ENCODE assay signal across 15 mouse cellular contexts in genomic region chr14:118807653-118808052, GRCm38 (mm10). TPM values are rescaled to one million over a fixed set of nuclear protein-coding genes. Genes with fewer than 3 reads are reported as not detected.
DNase-seq lines count a peak whose midpoint lies in the region; ATAC-seq and TF ChIP-seq lines count a peak whose summit lies in the region.
"Had no signal": no experiment of that assay in that cellular context is flagged by ENCODE, and none has a peak within 500 bp of the region (broad histone marks: within the 10 kb centered on the region; RNA-seq: fewer than 3 reads in every experiment).

No protein-coding gene starts in this region.

- H3K4me3 ChIP-seq in heart, embryonic 16.5 days (ENCODE audit: low read length) = no peak overlapping the region
- H3K4me3 ChIP-seq in midbrain, embryonic 11.5 days (ENCODE audit: low read depth, low read length) = no peak overlapping the region
- H3K4me3 ChIP-seq in midbrain, embryonic 13.5 days (replicated peaks) = no peak overlapping the region
- H3K4me3 ChIP-seq in kidney, postnatal 0 days (replicated peaks; ENCODE audit: low read depth, low read length) = no peak overlapping the region
- H3K4me3 ChIP-seq in liver, postnatal 0 days (ENCODE audit: low read depth, low read length) = no peak overlapping the region
- no peak overlapping the region for H3K4me3 ChIP-seq in forebrain, embryonic 10.5 days
- H3K4me3 ChIP-seq: midbrain, embryonic 15.5 days had no signal

- peak; percentile 60; the same call in 1 of the 2 replicates for ATAC-seq in heart, embryonic 16.5 days (replicated peaks; ENCODE audit: extremely low read depth, insufficient read depth, low FRiP score)
- ATAC-seq in midbrain, embryonic 11.5 days (ENCODE audit: low FRiP score) = no peak
- ATAC-seq in midbrain, embryonic 13.5 days = no peak
- ATAC-seq in kidney, postnatal 0 days (replicated peaks; ENCODE audit: low FRiP score, low read depth) = peak; percentile 87
- ATAC-seq in liver, postnatal 0 days = no peak
- ATAC-seq: hindbrain, postnatal 0 days; midbrain, embryonic 15.5 days had no signal

- 59% methylated on average over 5 of the region's 5 CpGs for WGBS in heart, embryonic 16.5 days
- 95% methylated on average over 5 of the region's 5 CpGs for WGBS in midbrain, embryonic 11.5 days
- WGBS in midbrain, embryonic 13.5 days = 92% methylated on average over 5 of the region's 5 CpGs
- 53% methylated on average over 5 of the region's 5 CpGs for WGBS in kidney, postnatal 0 days
- 85% methylated on average over 5 of the region's 5 CpGs for WGBS in liver, postnatal 0 days (ENCODE audit: insufficient replicate concordance)
- WGBS in forebrain, embryonic 10.5 days = 89% methylated on average over 5 of the region's 5 CpGs

- 0 out of 2 replicates have a peak, but pooled peaks cover 9% of the 10 kb centered on the region for H3K4me1 ChIP-seq in heart, embryonic 16.5 days (ENCODE audit: control insufficient read depth, insufficient read depth, low read length)
- H3K4me1 ChIP-seq in midbrain, embryonic 11.5 days (ENCODE audit: control insufficient read depth, insufficient read depth, low read length) = no peaks in the 10 kb centered on the region
- 0 out of 2 replicates have a peak, but pooled peaks cover 6% of the 10 kb centered on the region for H3K4me1 ChIP-seq in midbrain, embryonic 13.5 days (replicated peaks)
- no peaks in the 10 kb centered on the region for H3K4me1 ChIP-seq in kidney, postnatal 0 days (replicated peaks; ENCODE audit: insufficient read depth, low read length)
- peaks cover 4% of the 10 kb centered on the region; the same call in 1 of the 2 replicates for H3K4me1 ChIP-seq in liver, postnatal 0 days (ENCODE audit: insufficient read depth)
- H3K4me1 ChIP-seq in forebrain, embryonic 10.5 days = peaks cover 9% of the 10 kb centered on the region
- H3K4me1 ChIP-seq: midbrain, embryonic 15.5 days had no signal

- no peaks in the 10 kb centered on the region for H3K27me3 ChIP-seq in heart, embryonic 16.5 days (ENCODE audit: control insufficient read depth, insufficient read depth, low read length)
- no peaks in the 10 kb centered on the region for H3K27me3 ChIP-seq in midbrain, embryonic 11.5 days (ENCODE audit: control insufficient read depth, insufficient read depth, low read length)
- H3K27me3 ChIP-seq in midbrain, embryonic 13.5 days = no peaks in the 10 kb centered on the region
- no peaks in the 10 kb centered on the region for H3K27me3 ChIP-seq in kidney, postnatal 0 days (ENCODE audit: insufficient read depth, low read length)
- no peaks in the 10 kb centered on the region for H3K27me3 ChIP-seq in liver, postnatal 0 days (ENCODE audit: insufficient read depth, low read length)
- peaks cover 3% of the 10 kb centered on the region; the same call in 1 of the 2 replicates for H3K27me3 ChIP-seq in forebrain, embryonic 10.5 days (ENCODE audit: poor library complexity, severe bottlenecking)
- H3K27me3 ChIP-seq: midbrain, embryonic 15.5 days had no signal

- no peak overlapping the region for H3K27ac ChIP-seq in heart, embryonic 16.5 days (ENCODE audit: low read length)
- no peak overlapping the region for H3K27ac ChIP-seq in midbrain, embryonic 11.5 days (ENCODE audit: low read depth, low read length)
- H3K27ac ChIP-seq in midbrain, embryonic 13.5 days = no peak overlapping the region
- H3K27ac ChIP-seq in kidney, postnatal 0 days = no peak overlapping the region
- no peak overlapping the region for H3K27ac ChIP-seq in liver, postnatal 0 days (ENCODE audit: low read depth)
- no peak overlapping the region for H3K27ac ChIP-seq in forebrain, embryonic 10.5 days
- H3K27ac ChIP-seq: hindbrain, postnatal 0 days; midbrain, embryonic 15.5 days had no signal

- no peak overlapping the region for H3K9ac ChIP-seq in heart, embryonic 16.5 days (ENCODE audit: low read length)
- no peak overlapping the region for H3K9ac ChIP-seq in midbrain, embryonic 11.5 days (ENCODE audit: low read length)
- no peak overlapping the region for H3K9ac ChIP-seq in midbrain, embryonic 13.5 days (replicated peaks)
- H3K9ac ChIP-seq in kidney, postnatal 0 days (ENCODE audit: low read depth, low read length) = no peak overlapping the region
- H3K9ac ChIP-seq in liver, postnatal 0 days (replicated peaks) = no peak overlapping the region
- H3K9ac ChIP-seq: midbrain, embryonic 15.5 days had no signal

- no peaks in the 10 kb centered on the region for H3K9me3 ChIP-seq in heart, embryonic 16.5 days (replicated peaks; ENCODE audit: control insufficient read depth, low read length)
- H3K9me3 ChIP-seq in midbrain, embryonic 11.5 days (ENCODE audit: control insufficient read depth, low read length) = no peaks in the 10 kb centered on the region
- no peaks in the 10 kb centered on the region for H3K9me3 ChIP-seq in midbrain, embryonic 13.5 days
- H3K9me3 ChIP-seq in kidney, postnatal 0 days (replicated peaks; ENCODE audit: low read length) = no peaks in the 10 kb centered on the region
- no peaks in the 10 kb centered on the region for H3K9me3 ChIP-seq in liver, postnatal 0 days (ENCODE audit: low read length)
- no peaks in the 10 kb centered on the region for H3K9me3 ChIP-seq in forebrain, embryonic 10.5 days
- H3K9me3 ChIP-seq: midbrain, embryonic 15.5 days had no signal

- no peak for DNase-seq in heart, adult 11 months
- DNase-seq in midbrain, embryonic 11.5 days (ENCODE audit: low spot score, missing footprints) = peak; percentile 41
- peak; percentile 39 for DNase-seq in kidney, postnatal 0 days (ENCODE audit: low spot score)
- no peak for DNase-seq in liver, postnatal 0 days
- DNase-seq in thymus, postnatal 36 days = no peak
- no peak for DNase-seq in forebrain, embryonic 10.5 days (ENCODE audit: extremely low spot score, low spot score)
- DNase-seq: adrenal gland, postnatal 36 days; cerebellum, adult 2 months; left cerebral cortex, postnatal 4 days; lung, adult 18-20 months; thymus, postnatal 14 days had no signal

- H3K4me2 ChIP-seq in heart, embryonic 16.5 days (ENCODE audit: low read depth, low read length) = no peak overlapping the region
- no peak overlapping the region for H3K4me2 ChIP-seq in midbrain, embryonic 11.5 days
- no peak overlapping the region for H3K4me2 ChIP-seq in midbrain, embryonic 13.5 days (replicated peaks)
- H3K4me2 ChIP-seq in kidney, postnatal 0 days (ENCODE audit: low read length) = no peak overlapping the region
- peak overlapping the region; percentile 43; the same call in 1 of the 2 replicates for H3K4me2 ChIP-seq in liver, postnatal 0 days (ENCODE audit: low read depth, low read length)
- H3K4me2 ChIP-seq: midbrain, embryonic 15.5 days had no signal

- TF ChIP-seq EP300 in liver, postnatal 0 days (IDR thresholded peaks at IDR 0.05; ENCODE audit: low read depth) = no peak

- H3K36me3 ChIP-seq in heart, embryonic 16.5 days (ENCODE audit: control insufficient read depth, insufficient read depth) = no peaks in the 10 kb centered on the region
- no peaks in the 10 kb centered on the region for H3K36me3 ChIP-seq in midbrain, embryonic 11.5 days (ENCODE audit: control insufficient read depth, insufficient read depth, low read length)
- no peaks in the 10 kb centered on the region for H3K36me3 ChIP-seq in midbrain, embryonic 13.5 days
- no peaks in the 10 kb centered on the region for H3K36me3 ChIP-seq in kidney, postnatal 0 days (ENCODE audit: insufficient read depth, low read length)
- H3K36me3 ChIP-seq in liver, postnatal 0 days (replicated peaks; ENCODE audit: insufficient read depth, low read length) = no peaks in the 10 kb centered on the region
- H3K36me3 ChIP-seq in forebrain, embryonic 10.5 days (replicated peaks) = no peaks in the 10 kb centered on the region
- H3K36me3 ChIP-seq: midbrain, embryonic 15.5 days had no signal

- no peak for TF ChIP-seq CTCF in kidney, postnatal 0 days (IDR thresholded peaks at IDR 0.05; ENCODE audit: low read depth)
- TF ChIP-seq CTCF in liver, postnatal 0 days (IDR thresholded peaks at IDR 0.05; ENCODE audit: low read depth) = no peak

RNA-seq across cellular contexts. Expression of gene Cldn10, which starts 19.9 kb away (rescaled TPM):
- 2.2 and 6.8 TPM in 2 replicates for polyA plus RNA-seq in heart, embryonic 16.5 days (2015; fragmentation: Nextera tagmentation; extraction: Ambion mirVana)
- 0.66 and 0.86 TPM in 2 replicates for polyA plus RNA-seq in midbrain, embryonic 11.5 days (2014; fragmentation: Nextera tagmentation; extraction: Ambion mirVana)
- 0.99 and 1.0 TPM in 2 replicates for polyA plus RNA-seq in midbrain, embryonic 13.5 days (2015; fragmentation: Nextera tagmentation; extraction: Ambion mirVana)
- 199 and 211 TPM in 2 replicates for polyA plus RNA-seq in kidney, postnatal 0 days (2015; fragmentation: Nextera tagmentation; extraction: Ambion mirVana)
- polyA plus RNA-seq in liver, postnatal 0 days (2015; fragmentation: Nextera tagmentation; extraction: Ambion mirVana) = 0.32 and 0.61 TPM in 2 replicates
- 1.6 and 3.1 TPM in 2 replicates for polyA plus RNA-seq in forebrain, embryonic 10.5 days (2016; fragmentation: Nextera tagmentation; extraction: Ambion mirVana)

Comparison
In these comparisons a context has a peak if more than half of its experiments do, and no peak if none do; other contexts are left out.
1. ATAC-seq: peak in heart, embryonic 16.5 days (single experiment) and kidney, postnatal 0 days (single experiment); none in midbrain, embryonic 11.5 days (single experiment), midbrain, embryonic 13.5 days (single experiment) and liver, postnatal 0 days (single experiment).
2. DNase-seq: peak in midbrain, embryonic 11.5 days (single experiment) and kidney, postnatal 0 days (single experiment); none in heart, adult 11 months (single experiment), liver, postnatal 0 days (single experiment), thymus, postnatal 36 days (0 of 2) and forebrain, embryonic 10.5 days (single experiment).
3. RNA of gene Cldn10, which starts 19.9 kb away (polyA plus RNA-seq): 199 to 211 TPM in kidney, postnatal 0 days; 1.6 to 3.1 TPM in forebrain, embryonic 10.5 days, 2.2 to 6.8 TPM in heart, embryonic 16.5 days, 0.99 to 1.0 TPM in midbrain, embryonic 13.5 days, 0.66 to 0.86 TPM in midbrain, embryonic 11.5 days and 0.32 to 0.61 TPM in liver, postnatal 0 days; every median in the first group is over 10 times any median in the second.